Mouse (Mus musculus): ENCODE data around the gene Usp34.
"Not testable (repeated sequence)": the region's sequence is repeated elsewhere in the genome, so short reads cannot be mapped to it uniquely, and the experiment has no call there.

DNA sequence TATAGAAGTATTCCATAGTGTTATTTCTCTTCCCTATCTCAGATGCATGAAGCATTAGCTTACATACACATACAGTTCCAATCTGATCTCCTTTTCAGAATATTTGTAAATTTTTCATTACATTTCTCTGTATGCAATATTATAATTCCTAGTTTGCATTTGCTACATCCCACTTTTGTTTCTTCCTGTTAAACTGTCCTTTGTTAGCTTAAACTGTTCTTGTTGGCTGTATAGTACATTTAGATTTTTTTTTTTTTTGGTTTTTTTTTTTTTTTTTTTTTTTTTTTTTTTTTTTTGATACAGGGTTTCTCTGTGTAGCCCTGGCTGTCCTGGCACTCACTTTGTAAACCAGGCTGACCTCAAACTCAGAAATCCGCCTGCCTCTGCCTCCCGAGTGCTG is 159.2 kb downstream of the Usp34 start:
- not testable (repeated sequence) for TF ChIP-seq CTCF (conservative IDR thresholded peaks at IDR 0.05 in 1 of 2, IDR thresholded peaks at IDR 0.05 in 1 of 2; ENCODE audit: low read depth in 2 of 2, low read length in 2 of 2); TBP (conservative IDR thresholded peaks at IDR 0.05; ENCODE audit: low read depth, low read length); JUN (IDR thresholded peaks at IDR 0.05; ENCODE audit: insufficient read depth, low read depth, low read length)
